Mouse (Mus musculus) 416B (cell line): Measurements from ENCODE around the gene Cxcl2.

Experiments
- DNase-seq: peaks from one replicate; pipeline ENCODE4 v3.0.0; 2011; ENCODE audit warnings: low read depth

The Cxcl2 gene

DNA sequence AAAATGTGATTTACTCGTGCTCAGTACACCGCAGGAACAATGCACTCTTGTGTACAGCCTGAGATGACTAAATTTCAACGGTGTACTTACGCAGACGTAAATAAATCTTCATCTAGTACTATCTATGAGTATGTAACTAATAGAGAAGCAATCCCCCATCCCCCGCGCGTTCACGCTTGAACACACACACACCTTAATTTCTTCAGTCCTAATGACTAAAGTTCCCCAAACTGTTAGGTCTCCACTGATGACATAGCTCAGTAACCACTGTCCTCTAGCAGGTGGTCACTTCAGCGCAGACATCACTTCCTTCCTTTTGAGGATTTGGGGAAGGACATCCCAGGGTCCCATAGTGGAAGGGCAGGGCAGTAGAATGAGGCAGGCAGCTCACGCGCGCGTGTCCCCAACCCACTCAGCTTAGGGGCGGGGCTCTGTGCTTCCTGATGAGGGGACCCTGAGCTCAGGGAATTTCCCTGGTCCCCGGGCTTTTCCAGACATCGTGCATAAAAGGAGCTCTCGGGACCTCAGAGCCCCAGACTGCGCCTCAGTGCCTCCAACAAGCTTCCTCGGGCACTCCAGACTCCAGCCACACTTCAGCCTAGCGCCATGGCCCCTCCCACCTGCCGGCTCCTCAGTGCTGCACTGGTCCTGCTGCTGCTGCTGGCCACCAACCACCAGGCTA is at the start of gene Cxcl2:
Gene Cxcl2, plus strand, starts transcription at position 533 of the 682 bp plus-strand sequence.
- DNase-seq, result peak; percentile 59

DNA sequence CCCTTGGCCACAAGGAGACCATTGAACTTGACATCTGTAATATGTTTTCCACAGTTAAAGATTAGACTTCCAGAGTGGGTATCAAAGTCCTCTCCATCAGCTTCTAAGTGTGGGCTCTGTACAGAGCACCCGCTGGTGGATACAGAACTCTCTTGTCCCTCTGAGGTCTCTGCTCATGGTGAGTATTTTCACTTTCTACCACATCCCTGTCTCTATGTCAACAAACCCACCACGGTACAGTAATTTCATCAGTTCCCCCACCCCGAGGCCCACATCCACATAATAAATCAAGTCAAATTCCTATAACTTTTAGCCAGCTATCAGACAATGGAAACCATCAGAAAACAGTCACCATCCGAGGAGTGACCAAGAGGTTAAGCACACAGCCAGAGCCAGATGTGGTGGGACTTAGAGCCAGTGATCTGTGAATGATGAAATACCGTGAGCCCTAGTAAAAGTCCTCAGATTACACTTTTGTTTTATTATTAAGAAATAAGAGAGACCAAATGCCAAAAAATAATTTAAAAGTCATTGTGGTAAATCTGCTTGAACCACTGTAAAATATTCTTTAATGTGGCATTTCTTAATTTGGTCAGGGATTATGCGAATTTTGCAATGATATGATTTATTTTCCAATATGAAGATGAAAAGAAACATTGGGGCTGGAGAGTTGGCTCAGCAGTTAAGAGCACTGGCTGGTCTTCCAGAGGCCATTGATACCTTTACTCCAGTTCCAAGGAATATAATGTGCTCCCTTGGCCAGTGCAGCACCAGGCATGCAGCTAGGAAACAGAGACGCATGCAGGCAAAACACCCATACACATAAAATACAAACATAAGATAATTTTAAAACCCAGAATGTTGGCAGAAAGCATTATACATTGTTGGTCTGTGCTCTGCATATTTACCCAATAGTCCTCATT is 48.1 kb upstream of the Cxcl2 start:
- DNase-seq, result no peak

DNA sequence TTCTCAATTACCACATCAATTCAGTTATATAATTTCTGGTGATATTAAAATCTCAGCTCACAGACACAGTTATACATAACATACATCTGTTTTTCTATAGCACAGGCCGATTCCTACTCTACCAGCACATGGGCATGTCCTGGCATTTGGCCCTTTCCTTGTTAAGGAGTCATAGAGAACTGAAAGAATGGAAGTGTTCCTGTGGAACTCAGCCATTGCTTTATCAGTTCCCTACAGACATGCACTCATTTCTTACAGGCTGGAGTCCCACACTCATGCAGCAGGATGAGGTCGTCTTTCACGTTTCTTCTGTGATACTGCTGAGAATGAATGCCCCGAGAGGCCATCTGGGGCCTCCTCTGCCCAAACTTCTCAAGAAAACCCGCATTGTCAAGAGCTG is 46.2 kb upstream of the Cxcl2 start:
- no peak for DNase-seq

DNA sequence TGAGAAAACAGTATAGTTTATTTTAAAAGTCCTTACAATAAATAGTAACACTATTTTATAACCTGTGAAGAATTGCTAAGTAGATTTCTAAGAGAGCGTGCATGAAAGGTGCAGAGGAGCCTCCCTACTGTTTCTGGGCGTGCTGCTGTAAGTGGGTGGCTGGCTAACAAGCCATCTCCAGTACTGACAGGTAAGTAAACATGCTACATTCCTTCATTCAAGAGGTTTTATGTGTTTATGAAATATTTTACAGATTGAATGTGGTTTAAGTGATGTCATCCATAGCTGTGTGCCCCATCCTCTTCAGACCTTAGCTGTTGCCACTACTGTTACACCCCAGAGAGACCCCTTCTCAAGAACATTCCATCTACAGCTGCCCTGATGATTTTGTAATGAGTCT is 45.2 kb upstream of the Cxcl2 start:
- no peak for DNase-seq

DNA sequence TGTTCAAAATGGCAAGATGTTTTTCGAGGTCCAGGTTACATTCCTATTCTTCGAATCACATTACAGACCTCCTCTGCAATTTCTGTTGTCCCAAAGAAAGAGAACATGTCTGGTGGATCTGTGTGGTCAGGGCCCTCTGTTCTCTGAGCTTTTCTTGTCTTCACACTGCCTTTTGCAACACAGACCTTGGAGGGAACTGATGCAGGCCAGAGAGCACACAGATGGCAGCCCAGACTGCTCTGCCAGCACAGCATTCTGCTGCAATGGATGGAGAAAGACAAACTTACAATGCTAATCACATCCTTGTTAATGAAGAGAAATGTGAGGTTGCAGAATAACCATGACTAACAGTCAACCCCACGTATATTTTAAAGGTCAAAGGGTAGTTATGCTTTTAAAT is 44.6 kb upstream of the Cxcl2 start:
- DNase-seq, result no peak

GRCm38 (mm10) chr5:90861876-90862375 is 41.7 kb upstream of the Cxcl2 start:
- DNase-seq, result no peak

GRCm38 (mm10) chr5:90866770-90867169 is 36.9 kb upstream of the Cxcl2 start:
- peak; percentile 57 for DNase-seq

DNA sequence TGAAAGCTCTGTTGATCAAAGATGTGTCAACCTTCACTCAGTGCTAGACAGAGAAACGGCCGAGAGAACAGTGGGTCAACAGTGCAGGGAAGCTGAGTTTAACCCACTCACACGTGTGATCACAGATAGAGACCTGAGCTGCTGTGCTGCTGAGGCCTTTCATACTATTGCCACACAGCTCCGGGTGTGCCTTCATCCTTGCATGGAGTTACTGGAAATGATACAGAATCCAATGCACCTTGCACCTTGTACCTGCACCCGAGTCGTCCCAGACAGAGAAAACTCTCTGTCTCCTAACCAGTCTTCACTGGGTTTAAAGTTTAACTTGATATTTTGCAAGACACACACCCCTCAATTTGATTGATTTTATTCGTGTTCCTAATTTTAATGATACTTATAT is 31.3 kb upstream of the Cxcl2 start:
- DNase-seq, result no peak

GRCm38 (mm10) chr5:90876045-90876444 is 27.6 kb upstream of the Cxcl2 start:
- no peak for DNase-seq

- peak; percentile 40 for DNase-seq
Observed at GRCm38 (mm10) chr5:90876471-90877172, 27.0 kb upstream of the Cxcl2 start.

GRCm38 (mm10) chr5:90877173-90877512 is 26.5 kb upstream of the Cxcl2 start:
- DNase-seq, result no peak

- peak; percentile 52 for DNase-seq
Observed at GRCm38 (mm10) chr5:90879307-90880014, 24.2 kb upstream of the Cxcl2 start.

- no peak for DNase-seq
Observed at GRCm38 (mm10) chr5:90880335-90880850, 23.3 kb upstream of the Cxcl2 start.

DNA sequence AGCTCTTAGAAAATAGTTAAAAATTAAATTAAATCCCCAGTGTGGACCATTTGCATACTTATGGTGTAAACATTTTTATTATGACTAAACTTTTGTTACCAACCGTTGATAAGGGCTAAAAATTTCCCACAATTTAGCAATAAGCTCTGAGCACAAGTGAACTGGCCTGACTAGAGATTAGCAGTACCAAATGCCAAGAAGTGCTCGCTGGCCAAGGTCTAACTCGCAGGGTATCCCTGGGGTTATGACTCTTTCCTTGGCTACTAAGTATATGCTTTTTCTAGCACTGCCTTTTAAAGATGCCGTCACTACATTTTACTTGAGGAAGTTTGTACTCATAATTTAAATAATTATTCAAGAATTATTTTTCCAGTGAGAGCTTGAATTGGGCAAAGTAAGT is 22.6 kb upstream of the Cxcl2 start:
- no peak for DNase-seq

DNA sequence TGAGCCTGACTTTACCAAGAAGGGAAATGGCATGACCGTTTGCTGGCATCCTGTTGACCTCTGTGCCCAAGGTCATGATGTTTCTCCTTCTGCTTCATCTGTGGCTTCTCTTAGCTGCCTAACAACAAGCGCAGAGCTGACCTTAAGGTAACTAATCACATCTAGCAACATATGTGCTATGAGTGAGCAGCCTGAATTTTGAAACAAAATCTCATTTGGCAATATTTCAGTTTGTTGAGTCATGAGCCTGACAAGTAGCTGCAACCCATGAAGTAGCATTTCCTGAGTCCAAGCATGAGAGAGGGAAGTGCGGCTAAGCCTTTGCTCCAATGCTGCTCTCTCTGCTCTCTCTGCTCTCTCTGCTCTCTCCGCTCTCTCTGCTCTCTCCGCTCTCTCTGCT is 22.0 kb upstream of the Cxcl2 start:
- DNase-seq, result peak; percentile 96

GRCm38 (mm10) chr5:90882146-90882545 is 21.5 kb upstream of the Cxcl2 start:
- DNase-seq, result peak; percentile 50

GRCm38 (mm10) chr5:90884628-90885242 is 18.9 kb upstream of the Cxcl2 start:
- peak; percentile 94 for DNase-seq

- DNase-seq, result no peak
Observed at GRCm38 (mm10) chr5:90888661-90889060, 15.0 kb upstream of the Cxcl2 start.

- DNase-seq, result no peak
Observed at GRCm38 (mm10) chr5:90890519-90891463, 12.9 kb upstream of the Cxcl2 start, which contains the start of gene Cxcl1. TSS of gene Cxcl1 (plus strand) at chr5:90891241.

DNA sequence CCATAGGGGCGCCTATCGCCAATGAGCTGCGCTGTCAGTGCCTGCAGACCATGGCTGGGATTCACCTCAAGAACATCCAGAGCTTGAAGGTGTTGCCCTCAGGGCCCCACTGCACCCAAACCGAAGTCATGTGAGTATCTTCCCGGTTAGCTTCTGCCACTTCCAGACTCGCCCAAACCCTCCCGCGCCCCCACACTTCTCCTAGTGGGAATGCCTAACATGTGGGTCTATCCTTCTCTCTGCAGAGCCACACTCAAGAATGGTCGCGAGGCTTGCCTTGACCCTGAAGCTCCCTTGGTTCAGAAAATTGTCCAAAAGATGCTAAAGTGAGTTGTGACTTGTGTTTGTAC is 12.2 kb upstream of the Cxcl2 start:
- no peak for DNase-seq
